Mouse (Mus musculus): ENCODE data around the gene Nfil3. TPM values are rescaled to one million over a fixed set of nuclear protein-coding genes. Genes with fewer than 3 reads are reported as not detected.

The Nfil3 gene
- total and polyA plus RNA-seq, 3 experiments, result 0.03 to 0.11 TPM; not detected in 1

DNA sequence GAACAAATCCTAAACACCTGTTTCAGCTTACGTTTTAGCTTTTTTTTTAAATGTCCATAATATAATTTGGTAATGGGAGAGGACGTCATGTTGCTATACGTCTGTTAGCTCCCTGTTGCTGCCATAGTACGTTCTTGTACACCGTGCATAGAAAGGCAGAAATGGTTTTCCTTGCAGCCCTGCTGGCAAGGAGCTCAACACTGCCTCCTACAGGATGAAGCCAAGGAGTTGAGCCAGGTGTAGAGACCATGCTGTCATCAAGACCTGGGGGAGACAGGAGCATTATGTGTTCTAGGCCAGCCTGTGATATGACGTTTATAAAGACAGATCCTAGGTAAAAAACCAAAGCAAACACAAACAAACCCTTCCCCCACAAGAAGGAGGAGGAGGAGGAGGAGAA lies 36.2 kb upstream of the Nfil3 start:
- Histone ChIP-seq H3K36me3 (replicated peaks) (no peaks in the 10 kb centered on the region), H3K9me3 (replicated peaks) (peaks cover 60% of the 10 kb centered on the region), H3K4me3 (ENCODE audit: low read depth, low read length) (no peak overlapping the region), H3K4me1 (ENCODE audit: insufficient read depth, low read depth, low read length) (no peaks in the 10 kb centered on the region), H3K27me3 (ENCODE audit: insufficient read depth, low read length) (no peaks in the 10 kb centered on the region)
- no peak for ATAC-seq (ENCODE audit: extremely low read depth, insufficient number of reproducible peaks, low FRiP score, poor library complexity, severe bottlenecking)
- TF ChIP-seq GATA2 (IDR thresholded peaks at IDR 0.05; ENCODE audit: borderline replicate concordance, low read depth, low read length), result no peak
- TF ChIP-seq CTCF (IDR thresholded peaks at IDR 0.05; ENCODE audit: low read depth, low read length), result no peak
- TF ChIP-seq POLR2AphosphoS5 (IDR thresholded peaks at IDR 0.05; ENCODE audit: insufficient replicate concordance, low read depth, low read length), result no peak
- no peak for TF ChIP-seq GATA1 (IDR thresholded peaks at IDR 0.05; ENCODE audit: borderline replicate concordance, low read length)
- TF ChIP-seq TAL1 (conservative IDR thresholded peaks at IDR 0.05; ENCODE audit: low read depth, low read length), result no peak
- no peak for DNase-seq (ENCODE audit: low spot score)

DNA sequence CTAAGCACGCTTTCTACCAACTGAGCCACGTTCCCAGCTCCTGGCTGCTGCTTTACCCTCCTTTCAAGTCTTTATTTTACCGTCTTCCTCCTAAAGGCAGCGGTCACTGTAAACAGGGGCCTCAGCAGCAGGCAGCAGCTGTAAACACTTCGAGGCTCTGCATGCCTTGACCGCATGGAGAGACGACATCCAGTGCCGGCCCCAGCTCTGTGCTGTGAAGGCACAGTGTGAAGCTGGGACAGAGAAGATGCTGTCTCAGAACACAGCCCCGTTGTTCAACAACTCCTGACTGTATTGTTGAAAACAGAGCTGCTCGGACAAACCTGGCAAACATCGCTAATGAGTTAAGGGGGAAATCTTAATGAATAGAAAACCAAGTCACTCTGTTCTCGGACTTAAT lies 30.6 kb upstream of the Nfil3 start:
- Histone ChIP-seq H3K27me3 (ENCODE audit: insufficient read depth, low read length) (no peaks in the 10 kb centered on the region), H3K9me3 (replicated peaks) (peaks cover 54% of the 10 kb centered on the region), H3K36me3 (replicated peaks) (no peaks in the 10 kb centered on the region), H3K4me1 (ENCODE audit: insufficient read depth, low read depth, low read length) (no peaks in the 10 kb centered on the region), H3K4me3 (ENCODE audit: low read depth, low read length) (no peak overlapping the region)
- DNase-seq (ENCODE audit: low spot score), result no peak
- ATAC-seq (ENCODE audit: extremely low read depth, insufficient number of reproducible peaks, low FRiP score, poor library complexity, severe bottlenecking), result no peak
- no peak for TF ChIP-seq CTCF (IDR thresholded peaks at IDR 0.05; ENCODE audit: low read depth, low read length)
- TF ChIP-seq TAL1 (conservative IDR thresholded peaks at IDR 0.05; ENCODE audit: low read depth, low read length), result no peak
- no peak for TF ChIP-seq GATA1 (IDR thresholded peaks at IDR 0.05; ENCODE audit: borderline replicate concordance, low read length)
- no peak for TF ChIP-seq GATA2 (IDR thresholded peaks at IDR 0.05; ENCODE audit: borderline replicate concordance, low read depth, low read length)
- no peak for TF ChIP-seq POLR2AphosphoS5 (IDR thresholded peaks at IDR 0.05; ENCODE audit: insufficient replicate concordance, low read depth, low read length)

DNA sequence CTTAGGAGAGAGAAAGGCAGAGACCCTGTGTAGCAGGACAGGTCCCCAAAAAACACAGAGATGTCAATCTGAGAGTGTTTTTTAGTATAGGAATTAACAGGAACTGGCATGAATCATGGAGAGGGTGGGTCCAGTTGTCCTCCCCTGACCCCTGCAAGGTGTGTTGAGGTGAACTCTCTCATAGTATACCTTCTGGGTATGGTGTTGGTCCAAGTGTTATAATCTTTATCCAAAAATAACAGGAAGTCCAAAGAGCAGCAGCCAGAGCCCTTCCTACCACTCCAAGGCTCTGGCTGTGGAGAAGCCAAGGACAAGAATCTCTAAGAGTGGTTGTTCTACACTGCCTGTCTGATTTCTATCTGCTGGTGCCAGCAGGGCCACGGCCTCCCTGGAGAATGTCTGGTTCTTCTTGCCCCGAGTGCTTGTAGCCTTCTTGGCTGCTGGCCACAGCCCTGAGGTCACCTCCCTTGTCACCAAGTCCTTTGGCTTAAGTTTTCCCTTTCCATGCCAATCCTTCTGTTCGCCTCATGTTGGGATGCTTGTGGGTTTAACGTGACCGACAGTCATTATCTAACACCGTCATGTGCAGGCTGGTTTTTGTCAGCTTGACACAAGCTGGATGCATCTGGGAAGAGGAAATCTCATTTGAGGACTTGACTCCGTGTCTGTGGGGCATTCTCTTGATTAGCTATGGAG lies 27.8 kb upstream of the Nfil3 start:
- H3K4me3 ChIP-seq (ENCODE audit: low read depth, low read length), result no peak overlapping the region
- no peak for TF ChIP-seq GATA2 (IDR thresholded peaks at IDR 0.05; ENCODE audit: borderline replicate concordance, low read depth, low read length)
- no peak for TF ChIP-seq GATA1 (IDR thresholded peaks at IDR 0.05; ENCODE audit: borderline replicate concordance, low read length)
- no peak for TF ChIP-seq TAL1 (conservative IDR thresholded peaks at IDR 0.05; ENCODE audit: low read depth, low read length)
- TF ChIP-seq POLR2AphosphoS5 (IDR thresholded peaks at IDR 0.05; ENCODE audit: insufficient replicate concordance, low read depth, low read length), result no peak
- no peak for TF ChIP-seq CTCF (IDR thresholded peaks at IDR 0.05; ENCODE audit: low read depth, low read length)
- no peak for ATAC-seq (ENCODE audit: extremely low read depth, insufficient number of reproducible peaks, low FRiP score, poor library complexity, severe bottlenecking)
- DNase-seq (ENCODE audit: low spot score), result no peak
- no peaks in the 10 kb centered on the region for H3K4me1 ChIP-seq (ENCODE audit: insufficient read depth, low read depth, low read length)
- H3K36me3 ChIP-seq (replicated peaks), result no peaks in the 10 kb centered on the region
- no peaks in the 10 kb centered on the region for H3K27me3 ChIP-seq (ENCODE audit: insufficient read depth, low read length)
- peaks cover 55% of the 10 kb centered on the region for H3K9me3 ChIP-seq (replicated peaks)

DNA sequence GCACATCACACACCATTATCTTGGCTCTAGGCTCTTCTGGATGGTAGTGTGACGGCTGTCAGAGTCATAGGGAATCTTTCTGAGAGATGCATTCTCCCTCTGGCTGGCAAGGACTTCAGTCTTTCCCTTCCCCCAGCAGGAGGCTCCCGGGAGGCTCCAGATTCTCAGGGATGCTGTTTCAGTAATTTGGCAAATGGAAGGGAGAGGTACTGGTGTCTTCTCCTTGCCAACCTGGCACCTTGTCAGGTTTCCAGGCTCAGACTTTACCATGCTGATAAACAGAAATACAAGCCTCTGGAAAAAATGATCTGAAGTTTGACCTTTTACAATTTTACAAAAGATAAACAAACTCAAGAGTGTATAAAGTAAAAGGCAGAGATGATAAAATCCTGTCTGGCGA lies 26.9 kb upstream of the Nfil3 start:
- H3K4me3 ChIP-seq (ENCODE audit: low read depth, low read length), result no peak overlapping the region
- no peaks in the 10 kb centered on the region for H3K4me1 ChIP-seq (ENCODE audit: insufficient read depth, low read depth, low read length)
- DNase-seq (ENCODE audit: low spot score), result no peak
- ATAC-seq (ENCODE audit: extremely low read depth, insufficient number of reproducible peaks, low FRiP score, poor library complexity, severe bottlenecking), result no peak
- H3K27me3 ChIP-seq (ENCODE audit: insufficient read depth, low read length), result no peaks in the 10 kb centered on the region
- peaks cover 53% of the 10 kb centered on the region for H3K9me3 ChIP-seq (replicated peaks)
- TF ChIP-seq POLR2AphosphoS5 (IDR thresholded peaks at IDR 0.05; ENCODE audit: insufficient replicate concordance, low read depth, low read length), result no peak
- TF ChIP-seq GATA2 (IDR thresholded peaks at IDR 0.05; ENCODE audit: borderline replicate concordance, low read depth, low read length), result no peak
- TF ChIP-seq GATA1 (IDR thresholded peaks at IDR 0.05; ENCODE audit: borderline replicate concordance, low read length), result no peak
- no peak for TF ChIP-seq CTCF (IDR thresholded peaks at IDR 0.05; ENCODE audit: low read depth, low read length)
- no peak for TF ChIP-seq TAL1 (conservative IDR thresholded peaks at IDR 0.05; ENCODE audit: low read depth, low read length)
- H3K36me3 ChIP-seq (replicated peaks), result no peaks in the 10 kb centered on the region

DNA sequence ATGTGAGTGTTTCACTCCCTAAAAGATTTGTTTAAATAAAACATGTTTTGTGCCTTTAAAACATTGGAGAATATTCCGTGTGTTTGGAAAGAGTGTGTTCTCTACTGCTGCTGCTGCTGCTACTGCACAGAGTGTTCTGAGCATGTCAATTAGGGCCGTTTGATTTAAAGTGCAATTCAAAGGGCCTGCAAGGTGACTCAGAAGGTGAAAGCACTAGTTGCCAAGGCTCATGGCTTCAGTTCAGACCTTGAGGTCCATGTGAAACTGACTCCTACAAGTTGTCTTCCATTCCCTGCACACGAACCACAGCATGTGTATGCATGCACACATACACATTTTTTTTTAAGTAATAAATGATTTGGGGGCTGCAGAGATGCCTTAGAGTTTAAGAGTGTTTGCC lies 22.4 kb upstream of the Nfil3 start:
- DNase-seq (ENCODE audit: low spot score) (no peak), ATAC-seq (ENCODE audit: extremely low read depth, insufficient number of reproducible peaks, low FRiP score, poor library complexity, severe bottlenecking) (no peak)

DNA sequence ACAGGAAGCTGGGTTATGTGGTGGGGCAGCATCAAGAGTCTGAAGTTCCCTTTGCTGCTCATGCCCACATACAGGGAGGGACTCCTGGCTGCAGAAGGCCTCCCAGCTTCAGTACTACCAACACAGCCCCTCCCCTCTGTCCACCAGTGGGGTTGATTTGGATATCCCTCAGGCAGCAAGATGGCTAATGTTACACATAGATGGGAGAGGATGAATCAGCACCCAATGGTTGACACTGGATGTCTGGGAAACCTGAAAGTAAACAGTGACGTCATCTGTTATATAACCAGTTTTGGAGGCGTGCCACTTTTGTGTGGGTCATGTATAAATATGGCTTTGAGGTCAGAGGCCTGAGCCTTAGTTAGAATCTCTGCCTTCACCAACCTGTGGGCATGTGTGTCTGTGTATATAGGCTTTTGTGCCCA lies 20.6 kb upstream of the Nfil3 start:
- DNase-seq (ENCODE audit: low spot score), result no peak
- Histone ChIP-seq H3K36me3 (replicated peaks) (no peaks in the 10 kb centered on the region), H3K9me3 (replicated peaks) (peaks cover 51% of the 10 kb centered on the region), H3K4me1 (ENCODE audit: insufficient read depth, low read depth, low read length) (no peaks in the 10 kb centered on the region), H3K4me3 (ENCODE audit: low read depth, low read length) (no peak overlapping the region), H3K27me3 (ENCODE audit: insufficient read depth, low read length) (no peaks in the 10 kb centered on the region)
- TF ChIP-seq GATA2 (IDR thresholded peaks at IDR 0.05; ENCODE audit: borderline replicate concordance, low read depth, low read length) (no peak), CTCF (IDR thresholded peaks at IDR 0.05; ENCODE audit: low read depth, low read length) (no peak), POLR2AphosphoS5 (IDR thresholded peaks at IDR 0.05; ENCODE audit: insufficient replicate concordance, low read depth, low read length) (no peak), GATA1 (IDR thresholded peaks at IDR 0.05; ENCODE audit: borderline replicate concordance, low read length) (no peak), TAL1 (conservative IDR thresholded peaks at IDR 0.05; ENCODE audit: low read depth, low read length) (no peak)
- no peak for ATAC-seq (ENCODE audit: extremely low read depth, insufficient number of reproducible peaks, low FRiP score, poor library complexity, severe bottlenecking)

More for the DNA sequence above, 22.4 kb upstream of the Nfil3 start:
- H3K4me3 ChIP-seq (ENCODE audit: low read depth, low read length), result no peak overlapping the region
- TF ChIP-seq TAL1 (conservative IDR thresholded peaks at IDR 0.05; ENCODE audit: low read depth, low read length), result no peak
- H3K4me1 ChIP-seq (ENCODE audit: insufficient read depth, low read depth, low read length), result no peaks in the 10 kb centered on the region
- H3K36me3 ChIP-seq (replicated peaks), result no peaks in the 10 kb centered on the region
- no peaks in the 10 kb centered on the region for H3K27me3 ChIP-seq (ENCODE audit: insufficient read depth, low read length)
- peaks cover 50% of the 10 kb centered on the region for H3K9me3 ChIP-seq (replicated peaks)
